Mouse (Mus musculus) common myeloid progenitor, adult 5-6 weeks (primary cell): ENCODE data around the gene Slc30a4. TPM values are rescaled to one million over a fixed set of nuclear protein-coding genes. Genes with fewer than 3 reads are reported as not detected.

Source experiments
- total RNA-seq: library from RNA; stranded (forward); fragments of 200-1000, 187-1606 nt; gene quantifications from 2 replicates; pipeline ENCODE4 v1.2.3, GENCODE M21; 2017

The Slc30a4 gene
- total RNA-seq, 1 experiment from 2014 or later = 6.1 TPM

Other genes with a start within 250 kb of the Slc30a4 start
- 0.41 and 0.97 TPM in 2 replicates for gene Gm14085, start 217.7 kb downstream of the Slc30a4 start, total RNA-seq
- gene Gatm, start 91.4 kb downstream of the Slc30a4 start, total RNA-seq = 53.5 and 60.9 TPM in 2 replicates
- gene AA467197, start 65.7 kb downstream of the Slc30a4 start, total RNA-seq = 0.63 and 2.1 TPM in 2 replicates
- 26.3 and 33.9 TPM in 2 replicates for gene Bloc1s6, start 35.8 kb upstream of the Slc30a4 start, total RNA-seq
- gene Sqor, start 62.6 kb upstream of the Slc30a4 start, total RNA-seq = 18.8 and 30.8 TPM in 2 replicates